Mouse (Mus musculus) mesoderm, embryonic 11.5 days (tissue): ENCODE measurements at regions not wholly inside any gene's neighbourhood (a gene's known extent, or its start where the extent isn't known, plus 50 kb on each side); places are given as distances from the start of the nearest gene placed in this dataset.

Experiments used
- DNase-seq: peaks from one replicate; pipeline ENCODE4 v3.0.0-alpha.2; 2012; ENCODE audit warnings: low read depth, low spot score

GRCm38 (mm10) chr5:146636859-146637258, 51.8 kb upstream of the Gpr12 start:
- no peak for DNase-seq
